In the genomic region with DNA sequence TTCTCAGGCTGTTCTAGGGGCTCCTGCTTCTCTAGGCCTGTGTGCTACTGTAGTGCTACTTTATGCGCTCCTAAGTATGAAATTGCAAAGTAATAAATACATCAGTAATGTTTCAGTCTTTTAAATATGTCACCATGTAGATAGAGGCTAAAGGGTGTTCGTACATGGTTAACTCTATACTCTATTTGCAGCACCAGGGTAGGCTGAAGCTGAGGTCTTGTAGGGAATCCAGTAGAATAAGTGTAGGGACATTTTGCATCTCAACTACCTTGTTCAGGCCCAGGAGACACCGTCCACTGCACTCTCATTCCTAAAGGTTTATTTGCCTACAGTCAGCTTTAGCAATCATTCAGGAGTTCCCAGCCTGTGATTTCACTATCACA, we compare ENCODE assay signal across 9 mouse cellular contexts. TPM values are rescaled to one million over a fixed set of nuclear protein-coding genes. Genes with fewer than 3 reads are reported as not detected.
DNase-seq lines count a peak whose midpoint lies in the region; ATAC-seq and TF ChIP-seq lines count a peak whose summit lies in the region.
"Had no signal": no experiment of that assay in that cellular context is flagged by ENCODE, and none has a peak within 500 bp of the region (broad histone marks: within the 10 kb centered on the region; RNA-seq: fewer than 3 reads in every experiment).

No protein-coding gene starts in this region.

- TF ChIP-seq EP300 in stomach, postnatal 0 days (optimal IDR thresholded peaks at IDR 0.05), result no peak

- no peaks in the 10 kb centered on the region for H3K9me3 ChIP-seq in heart, embryonic 10.5 days
- H3K9me3 ChIP-seq in limb, embryonic 12.5 days, result no peaks in the 10 kb centered on the region
- no peaks in the 10 kb centered on the region for H3K9me3 ChIP-seq in stomach, postnatal 0 days (ENCODE audit: control insufficient read depth, low read length)

- no peak for TF ChIP-seq CTCF in stomach, postnatal 0 days (IDR thresholded peaks at IDR 0.05; ENCODE audit: low read depth)

- H3K4me3 ChIP-seq in heart, embryonic 10.5 days, result peak overlapping the region; percentile 72
- H3K4me3 ChIP-seq in limb, embryonic 12.5 days (replicated peaks), result peak overlapping the region; percentile 50
- H3K4me3 ChIP-seq in stomach, postnatal 0 days (ENCODE audit: low read depth, low read length), result peak overlapping the region; percentile 33

- H3K4me1 ChIP-seq in heart, embryonic 10.5 days, result peaks cover 6% of the 10 kb centered on the region; the same call in 1 of the 2 replicates
- H3K4me1 ChIP-seq in limb, embryonic 12.5 days (replicated peaks), result 0 out of 2 replicates have a peak, but pooled peaks cover 3% of the 10 kb centered on the region
- no peaks in the 10 kb centered on the region for H3K4me1 ChIP-seq in stomach, postnatal 0 days (replicated peaks; ENCODE audit: control insufficient read depth, insufficient read depth)

- no peak for ATAC-seq in limb, embryonic 12.5 days (ENCODE audit: insufficient number of reproducible peaks, insufficient read depth, low FRiP score, low TSS enrichment, low read depth)
- no peak for ATAC-seq in stomach, postnatal 0 days (ENCODE audit: low FRiP score, low TSS enrichment)
- ATAC-seq in granulocyte monocyte progenitor cell, adult 5-6 weeks (replicated peaks; ENCODE audit: poor library complexity, severe bottlenecking), result no peak

- intact Hi-C loops in heart, postnatal 10 days (cut with DNase I), result no loop called here

- peaks cover 19% of the 10 kb centered on the region for H3K27me3 ChIP-seq in heart, embryonic 10.5 days (ENCODE audit: insufficient read depth, poor library complexity, severe bottlenecking)
- peaks cover 20% of the 10 kb centered on the region for H3K27me3 ChIP-seq in limb, embryonic 12.5 days
- no peaks in the 10 kb centered on the region for H3K27me3 ChIP-seq in stomach, postnatal 0 days (ENCODE audit: control insufficient read depth, insufficient read depth, low read length)

- peak overlapping the region; percentile 87 for H3K4me2 ChIP-seq in limb, embryonic 12.5 days
- H3K4me2 ChIP-seq in stomach, postnatal 0 days (replicated peaks; ENCODE audit: low read depth), result peak overlapping the region; percentile 62

- H3K9ac ChIP-seq in limb, embryonic 12.5 days (replicated peaks), result peak overlapping the region; percentile 57; the same call in 1 of the 2 replicates
- H3K9ac ChIP-seq in stomach, postnatal 0 days (ENCODE audit: low read length), result no peak overlapping the region
- H3K9ac ChIP-seq: liver, embryonic 14.5 days had no signal

- H3K27ac ChIP-seq in heart, embryonic 10.5 days, result no peak overlapping the region
- no peak overlapping the region for H3K27ac ChIP-seq in limb, embryonic 12.5 days
- H3K27ac ChIP-seq in stomach, postnatal 0 days (replicated peaks), result no peak overlapping the region
- H3K27ac ChIP-seq: liver, embryonic 14.5 days had no signal

- WGBS in heart, embryonic 10.5 days, result 61% methylated on average over 3 of the region's 3 CpGs
- 54% methylated on average over 3 of the region's 3 CpGs for WGBS in limb, embryonic 12.5 days
- 56% methylated on average over 3 of the region's 3 CpGs for WGBS in stomach, postnatal 0 days

- no peaks in the 10 kb centered on the region for H3K36me3 ChIP-seq in heart, embryonic 10.5 days
- H3K36me3 ChIP-seq in limb, embryonic 12.5 days, result no peaks in the 10 kb centered on the region
- H3K36me3 ChIP-seq in stomach, postnatal 0 days (ENCODE audit: control insufficient read depth, insufficient read depth, low read length), result no peaks in the 10 kb centered on the region

- DNase-seq in heart, embryonic 10.5 days (ENCODE audit: low spot score), result no peak
- DNase-seq in heart, postnatal 10 days, result no peak
- peak; percentile 4 for DNase-seq in right cerebral cortex, postnatal 4 days
- no peak for DNase-seq in right cerebral cortex, postnatal 14 days
- DNase-seq in stomach, postnatal 0 days (ENCODE audit: low spot score), result no peak
- DNase-seq in right cerebral cortex, postnatal 36 days (ENCODE audit: low spot score in 2 of 2), result no peak

RNA-seq across cellular contexts. Expression of a gene that starts 0.2 kb away (rescaled TPM):
- not detected in 2 replicates for polyA plus RNA-seq in heart, embryonic 10.5 days (2016; fragmentation: Nextera tagmentation; extraction: Ambion mirVana)
- total RNA-seq in heart, postnatal 10 days (2021), result under 1 TPM; 0.14 to 0.17 TPM
- 0.38 and 0.45 TPM in 2 replicates for polyA plus RNA-seq in limb, embryonic 12.5 days (2016; fragmentation: Nextera tagmentation; extraction: Ambion mirVana)
- polyA plus RNA-seq in stomach, postnatal 0 days (2015; fragmentation: Nextera tagmentation; extraction: Ambion mirVana), result 0.30 and 0.45 TPM in 2 replicates
- not detected in 2 replicates for total RNA-seq in granulocyte monocyte progenitor cell, adult 5-6 weeks (2014; fragmentation: Nextera tagmentation)
- total RNA-seq in granulocyte monocyte progenitor cell, adult 5-6 weeks (2017), result not detected in 2 replicates
- polyA plus RNA-seq: liver, embryonic 14.5 days had no signal

RNA-seq across cellular contexts. Expression of a gene that starts 32.6 kb away (rescaled TPM):
- polyA plus RNA-seq in heart, embryonic 10.5 days (2016; fragmentation: Nextera tagmentation; extraction: Ambion mirVana), result 0.18 and 0.23 TPM in 2 replicates
- 1 to 10 TPM; 2.0 to 2.2 TPM for total RNA-seq in heart, postnatal 10 days (2021)
- polyA plus RNA-seq in limb, embryonic 12.5 days (2016; fragmentation: Nextera tagmentation; extraction: Ambion mirVana), result 0.06 and 0.10 TPM in 2 replicates
- 0.18 and 0.19 TPM in 2 replicates for polyA plus RNA-seq in stomach, postnatal 0 days (2015; fragmentation: Nextera tagmentation; extraction: Ambion mirVana)
- not detected in 2 replicates for total RNA-seq in granulocyte monocyte progenitor cell, adult 5-6 weeks (2014; fragmentation: Nextera tagmentation)
- not detected in 2 replicates for total RNA-seq in granulocyte monocyte progenitor cell, adult 5-6 weeks (2017)
